Mouse (Mus musculus) hindbrain, postnatal 0 days (tissue): ENCODE results near the gene Treh. TPM values are rescaled to one million over a fixed set of nuclear protein-coding genes. Genes with fewer than 3 reads are reported as not detected.

Experiments used
- ATAC-seq: fragments of 200-750 bp; cut with Nextera tagmentation; 2 replicates; pipeline ENCODE4 v1.8.0; 2017; ENCODE audit warnings: mild to moderate bottlenecking, moderate TSS enrichment, moderate library complexity
- DNase-seq: peaks from one replicate; pipeline ENCODE4 v3.0.0-alpha.2; 2015; ENCODE audit warnings: low spot score
- H3K27ac ChIP-seq: fragments of 300-500 bp; sonication (generic); 2 replicates; pipeline ENCODE4 v1.5.1; 2014; ENCODE audit warnings: mild to moderate bottlenecking
- H3K27me3 ChIP-seq: fragments of 300-500 bp; sonication (generic); 2 replicates; pipeline ENCODE4 v1.6.1; 2014; ENCODE audit warnings: low read length, mixed read lengths; ENCODE audit not compliant: insufficient read depth
- H3K36me3 ChIP-seq: fragments of 300-500 bp; sonication (generic); 2 replicates; pipeline ENCODE4 v1.6.1; 2014; ENCODE audit warnings: low read length, mixed read lengths; ENCODE audit not compliant: insufficient read depth
- H3K4me1 ChIP-seq: fragments of 300-500 bp; sonication (generic); 2 replicates; pipeline ENCODE4 v1.6.1; 2014; ENCODE audit warnings: antibody characterized with exemption, low read length, mixed read lengths; ENCODE audit not compliant: insufficient read depth
- H3K4me2 ChIP-seq: fragments of 300-500 bp; sonication (generic); 2 replicates; pipeline ENCODE4 v1.6.1; 2014; ENCODE audit warnings: low read depth, mild to moderate bottlenecking, low read length, moderate library complexity, mixed read lengths
- H3K4me3 ChIP-seq: fragments of 300-500 bp; sonication (generic); 2 replicates; pipeline ENCODE4 v1.5.1; 2014; ENCODE audit warnings: low read length
- H3K9ac ChIP-seq: fragments of 300-500 bp; sonication (generic); replicated peaks from 2 replicates; pipeline ENCODE4 v1.6.1; 2014; ENCODE audit warnings: mild to moderate bottlenecking, low read length, moderate library complexity, mixed read lengths
- H3K9me3 ChIP-seq: fragments of 300-500 bp; sonication (generic); 2 replicates; pipeline ENCODE4 v1.6.1; 2016; ENCODE audit warnings: low read length, mixed read lengths
- CTCF ChIP-seq: IDR thresholded peaks from 2 replicates; pipeline ENCODE4 v1.5.1; 2016; ENCODE audit warnings: antibody characterized with exemption, control low read depth, low read depth
- WGBS: fragments of 180-500 bp; shearing (Covaris S2); extraction: QIAGEN DNeasy Blood & Tissue Kit; methylation state at CpG from one replicate; pipeline ENCODE4 v1.1.7; 2014; 5-methylcytosine and 5-hydroxymethylcytosine counted together
- polyA plus RNA-seq: library from polyadenylated mRNA; unstranded; fragments of >200 nt; fragmentation: Nextera tagmentation; extraction: Ambion mirVana; gene quantifications from 2 replicates; pipeline ENCODE4 v1.2.1, GENCODE M21; 2015
- total RNA-seq: library from RNA; depleted of rRNA; stranded (reverse); fragments of >200 nt; gene quantifications from 2 replicates; pipeline ENCODE4 v1.2.3, GENCODE M21; 2014

Treh gene
- total and polyA plus RNA-seq, 2 experiments from 2014 or later, result not detected

DNA sequence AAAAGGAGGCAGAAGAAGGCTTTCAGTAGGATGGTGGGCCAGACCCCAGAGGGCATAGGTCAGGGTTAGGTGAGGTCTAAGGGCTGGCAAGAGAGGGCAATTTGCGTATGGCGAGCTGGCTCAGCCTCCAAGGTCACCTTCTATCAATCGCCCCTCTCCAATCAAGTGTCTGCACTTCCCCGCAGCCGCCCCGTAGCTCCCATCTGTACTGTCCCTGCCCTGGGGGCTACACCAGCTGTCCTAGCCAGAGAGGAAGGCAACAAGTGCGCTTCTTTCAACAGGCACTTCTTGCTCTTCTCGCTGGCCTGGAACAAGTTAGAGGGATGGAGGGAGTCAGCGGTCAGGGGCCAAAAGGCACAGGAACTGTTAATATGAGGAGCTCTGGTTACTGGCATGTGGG, 15.0 kb downstream of the Treh start:
- Histone ChIP-seq H3K4me2 (no peak overlapping the region), H3K9me3 (no peaks in the 10 kb centered on the region), H3K4me3 (no peak overlapping the region), H3K4me1 (peaks cover 15% of the 10 kb centered on the region), H3K36me3 (peaks cover 20% of the 10 kb centered on the region; the same call in 1 of the 2 replicates), H3K9ac (no peak overlapping the region), H3K27ac (no peak overlapping the region), H3K27me3 (no peaks in the 10 kb centered on the region)
- peak; percentile 31 for DNase-seq
- no peak for TF ChIP-seq CTCF
- ATAC-seq, result no peak
- 54% methylated on average over 9 of the region's 9 CpGs for WGBS

DNA sequence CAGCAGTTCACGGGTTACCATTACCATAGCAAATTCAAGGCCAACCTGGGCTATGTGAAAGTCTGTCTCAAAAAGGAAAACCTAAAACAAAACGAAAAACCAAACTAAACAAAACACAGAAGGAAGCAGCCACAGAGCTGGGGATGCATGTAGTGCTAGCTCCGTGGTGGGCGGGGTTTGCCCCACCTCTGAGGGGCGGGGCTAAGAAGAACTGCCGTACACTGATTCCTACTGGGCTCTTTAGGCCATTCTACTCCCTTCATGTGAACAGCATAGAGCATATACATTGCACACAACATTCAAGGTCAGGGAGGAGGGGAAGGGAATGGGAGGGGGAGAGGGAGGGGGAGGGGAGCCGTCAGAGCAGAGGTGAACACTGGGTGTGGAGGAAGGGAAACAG, 17.6 kb downstream of the Treh start:
- Histone ChIP-seq H3K9me3 (no peaks in the 10 kb centered on the region), H3K4me3 (no peak overlapping the region), H3K9ac (no peak overlapping the region), H3K27ac (peak overlapping the region; percentile 75; the same call in 1 of the 2 replicates), H3K4me2 (no peak overlapping the region), H3K27me3 (no peaks in the 10 kb centered on the region), H3K4me1 (peaks cover 13% of the 10 kb centered on the region), H3K36me3 (peaks cover 44% of the 10 kb centered on the region; the same call in 1 of the 2 replicates)
- DNase-seq (peak; percentile 15), ATAC-seq (no peak)
- no peak for TF ChIP-seq CTCF
- 54% methylated on average over 7 of the region's 7 CpGs for WGBS

DNA sequence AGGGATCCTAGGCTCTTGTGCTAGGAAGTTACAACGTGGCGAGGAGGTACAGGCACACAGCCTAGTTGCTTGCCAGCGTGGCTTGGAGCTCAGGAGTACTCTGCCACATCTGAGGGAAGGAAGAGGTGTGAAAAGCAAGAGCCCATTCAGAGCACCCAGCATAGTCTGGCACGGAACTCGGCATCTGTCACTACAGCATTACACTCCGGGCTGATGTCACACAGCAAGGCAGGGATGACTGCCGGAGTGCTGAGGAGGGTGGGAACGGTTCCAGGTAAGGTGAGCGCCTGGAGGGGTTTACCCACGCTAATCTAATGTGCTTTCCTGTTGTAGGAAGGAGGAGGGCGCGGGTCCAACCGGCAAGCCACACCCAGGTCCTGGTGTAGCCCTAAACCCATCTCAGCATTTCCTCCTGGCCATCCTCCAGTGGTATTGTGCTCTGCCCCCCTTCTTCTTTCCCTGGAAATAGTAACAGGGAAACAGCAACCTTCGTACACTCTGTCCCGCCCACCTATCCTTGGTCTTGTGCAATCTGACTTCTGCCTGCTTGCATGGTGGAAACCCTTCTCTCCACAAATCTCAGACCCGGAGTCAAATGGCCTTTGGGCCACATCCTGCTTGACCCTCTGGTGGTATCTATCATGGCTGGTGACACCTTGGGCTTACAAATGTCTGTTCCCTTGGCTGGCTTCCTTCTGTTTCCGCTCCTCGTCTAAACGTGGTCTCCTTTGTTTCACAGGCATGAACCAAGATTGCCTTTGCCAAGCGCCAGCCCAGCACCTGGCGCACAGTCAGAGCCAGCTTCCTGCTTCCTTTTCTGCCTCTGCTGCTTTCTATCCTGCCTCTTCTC, 18.9 kb downstream of the Treh start:
- Histone ChIP-seq H3K4me3 (no peak overlapping the region), H3K9me3 (no peaks in the 10 kb centered on the region), H3K36me3 (peaks cover 51% of the 10 kb centered on the region), H3K4me1 (peaks cover 4% of the 10 kb centered on the region; the same call in 1 of the 2 replicates), H3K9ac (no peak overlapping the region), H3K27me3 (no peaks in the 10 kb centered on the region), H3K27ac (peak overlapping the region; percentile 75), H3K4me2 (no peak overlapping the region)
- no peak for TF ChIP-seq CTCF
- DNase-seq, result peak; percentile 60
- WGBS, result 59% methylated on average over 21 of the region's 21 CpGs
- ATAC-seq, result peak; percentile 36

DNA sequence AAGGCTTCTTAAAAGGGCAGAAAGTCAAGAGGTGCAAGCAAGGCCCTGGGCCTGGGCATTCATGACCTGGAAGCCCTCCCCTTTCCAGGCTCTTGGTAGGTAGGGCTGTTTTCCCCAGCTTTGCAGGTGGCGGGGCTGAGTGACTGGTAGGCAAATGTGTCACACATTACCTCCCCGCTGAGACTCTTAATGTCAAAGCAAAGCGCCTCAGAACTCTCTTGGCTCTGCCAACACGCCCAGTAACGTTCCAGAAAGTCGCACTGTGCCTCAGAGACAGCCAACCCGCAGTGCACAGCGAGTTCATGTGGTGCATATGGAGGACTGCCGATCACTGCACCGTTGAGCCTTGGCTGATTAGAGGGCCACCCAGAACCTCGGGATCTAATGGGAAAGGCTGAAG, 20.0 kb downstream of the Treh start:
- Histone ChIP-seq H3K27ac (no peak overlapping the region), H3K9ac (no peak overlapping the region), H3K4me3 (no peak overlapping the region), H3K4me1 (no peaks in the 10 kb centered on the region), H3K27me3 (no peaks in the 10 kb centered on the region), H3K36me3 (peaks cover 60% of the 10 kb centered on the region), H3K9me3 (no peaks in the 10 kb centered on the region), H3K4me2 (no peak overlapping the region)
- no peak for ATAC-seq
- WGBS, result 61% methylated on average over 11 of the region's 11 CpGs
- DNase-seq, result no peak
- TF ChIP-seq CTCF, result no peak

DNA sequence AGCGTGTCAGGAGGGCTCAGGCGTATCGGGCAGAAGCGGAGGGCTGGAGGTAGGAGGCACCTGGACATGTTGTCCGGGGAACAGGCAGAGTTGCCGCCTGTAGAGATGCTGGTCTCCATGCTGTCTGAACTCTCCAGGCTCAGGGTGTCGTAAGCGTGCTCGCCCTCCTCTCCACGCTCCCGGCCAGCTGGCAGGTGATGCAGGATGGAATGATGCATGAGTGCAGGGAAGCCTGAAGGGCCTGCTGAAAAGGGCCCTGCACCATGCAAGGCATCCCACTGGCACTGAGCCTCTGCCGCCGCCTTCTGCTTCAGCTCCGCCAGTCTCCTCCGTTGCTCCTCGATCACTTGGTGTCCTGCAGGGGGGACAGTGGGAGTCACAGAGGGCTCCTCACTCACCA, 24.8 kb downstream of the Treh start:
- no peak for TF ChIP-seq CTCF
- Histone ChIP-seq H3K36me3 (peaks cover 83% of the 10 kb centered on the region), H3K4me3 (no peak overlapping the region), H3K4me1 (no peaks in the 10 kb centered on the region), H3K27me3 (no peaks in the 10 kb centered on the region), H3K27ac (no peak overlapping the region), H3K9ac (no peak overlapping the region), H3K4me2 (no peak overlapping the region), H3K9me3 (no peaks in the 10 kb centered on the region)
- DNase-seq (no peak), ATAC-seq (no peak)
- 86% methylated on average over 16 of the region's 16 CpGs for WGBS

DNA sequence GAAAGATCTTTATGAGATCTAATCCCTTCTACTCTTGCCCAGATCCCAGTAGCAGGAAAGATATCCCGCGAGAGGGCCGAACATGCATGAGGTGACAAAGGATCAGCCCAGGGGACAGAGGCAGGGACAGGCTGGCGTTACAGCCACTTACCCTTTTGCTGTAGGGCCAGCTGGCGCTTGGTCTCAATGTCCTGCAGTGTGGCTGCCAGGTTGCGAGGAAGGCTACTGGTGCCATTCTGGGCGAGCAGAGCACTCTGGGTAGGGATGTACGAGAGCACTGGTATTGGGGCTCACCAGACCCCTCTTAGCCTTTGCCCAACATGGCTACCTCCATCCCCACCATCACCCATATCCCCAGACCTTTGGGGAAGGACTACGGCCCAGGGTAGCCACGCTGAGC, 26.2 kb downstream of the Treh start:
- H3K36me3 ChIP-seq, result peaks cover 70% of the 10 kb centered on the region
- H3K4me3 ChIP-seq, result no peak overlapping the region
- H3K9ac ChIP-seq, result no peak overlapping the region
- H3K4me1 ChIP-seq, result no peaks in the 10 kb centered on the region
- no peak for TF ChIP-seq CTCF
- no peak overlapping the region for H3K4me2 ChIP-seq
- H3K27ac ChIP-seq, result no peak overlapping the region
- no peaks in the 10 kb centered on the region for H3K9me3 ChIP-seq
- ATAC-seq (no peak), DNase-seq (no peak)
- no peaks in the 10 kb centered on the region for H3K27me3 ChIP-seq
- WGBS, result 84% methylated on average over 10 of the region's 10 CpGs

DNA sequence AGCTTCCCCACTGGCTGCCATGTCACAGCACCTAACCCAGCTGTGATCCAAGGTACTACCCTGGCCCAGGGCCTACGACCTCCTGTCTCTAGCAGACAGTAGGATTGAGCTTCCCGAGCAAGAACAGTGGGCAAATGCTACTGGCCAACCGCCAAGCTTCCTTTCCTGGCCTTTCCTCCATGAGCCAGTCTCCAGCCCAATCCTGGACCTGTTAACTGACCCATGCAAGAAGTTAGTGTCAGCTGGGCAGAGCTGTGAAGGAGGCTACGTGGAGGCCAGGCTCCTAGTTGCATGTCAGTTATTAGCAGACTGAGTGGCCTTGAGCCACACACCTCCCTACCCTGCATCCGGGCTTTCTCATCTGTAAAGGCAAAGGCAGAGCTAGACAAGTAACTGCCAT, 26.7 kb downstream of the Treh start:
- WGBS, result 75% methylated on average over 5 of the region's 5 CpGs
- Histone ChIP-seq H3K36me3 (peaks cover 65% of the 10 kb centered on the region), H3K4me1 (no peaks in the 10 kb centered on the region), H3K9me3 (no peaks in the 10 kb centered on the region), H3K27me3 (no peaks in the 10 kb centered on the region), H3K4me2 (no peak overlapping the region), H3K4me3 (no peak overlapping the region), H3K9ac (no peak overlapping the region), H3K27ac (no peak overlapping the region)
- no peak for ATAC-seq
- no peak for TF ChIP-seq CTCF
- DNase-seq, result no peak
